Mouse (Mus musculus) bone marrow macrophage, adult 2 months (primary cell): ENCODE results near the gene Bptf.

Experiments used
- CTCF ChIP-seq: IDR thresholded peaks from 2 replicates; pipeline ENCODE4 v1.5.1; 2012; ENCODE audit warnings: low read depth, mild to moderate bottlenecking, low read length, moderate library complexity
- POLR2A ChIP-seq: IDR thresholded peaks from 2 replicates; pipeline ENCODE4 v1.6.1; 2012; ENCODE audit warnings: mild to moderate bottlenecking, low read depth, low read length, borderline replicate concordance

DNA sequence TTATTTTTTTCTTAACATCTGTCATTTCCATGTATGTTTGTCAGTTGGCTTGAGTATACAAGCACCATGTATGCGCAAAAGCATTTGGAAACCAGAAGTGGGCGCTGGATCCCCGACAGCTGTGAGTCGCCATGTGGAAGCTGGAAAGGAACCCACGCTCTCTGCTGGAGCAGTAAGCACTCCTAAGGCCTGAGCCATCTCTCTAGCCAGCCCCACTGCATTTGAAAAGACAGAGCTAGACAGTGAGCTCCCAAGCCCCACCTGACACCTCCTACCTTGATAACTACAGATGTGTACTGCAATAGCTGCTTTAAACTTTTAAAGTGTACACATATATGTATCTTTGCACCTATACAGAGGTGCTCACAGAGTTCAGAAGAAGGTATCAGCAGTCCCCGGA lies 74.5 kb downstream of the Bptf start:
- TF ChIP-seq POLR2A: no peak
- no peak for TF ChIP-seq CTCF
